Mouse (Mus musculus): ENCODE data around the gene Pip4k2a.

GRCm38 (mm10) chr2:18971564-18971963 is 26.4 kb downstream of the Pip4k2a start:
- TF ChIP-seq CTCF (IDR thresholded peaks at IDR 0.05; ENCODE audit: low read depth) (no peak), EP300 (IDR thresholded peaks at IDR 0.05; ENCODE audit: low read depth) (no peak)

Measured in liver, embryonic 14.5 days (tissue).